Mouse (Mus musculus): ENCODE results near the gene Psmb10. TPM values are rescaled to one million over a fixed set of nuclear protein-coding genes. Genes with fewer than 3 reads are reported as not detected.

Gene Psmb10
- polyA plus RNA-seq, 1 experiment from 2014 or later: 57.1 TPM

- 79% methylated on average over 6 of the region's 6 CpGs for WGBS (ENCODE audit: insufficient replicate concordance)
- Histone ChIP-seq H3K27me3 (ENCODE audit: insufficient read depth, low read length) (no peaks in the 10 kb centered on the region), H3K27ac (ENCODE audit: low read depth) (no peak overlapping the region), H3K36me3 (replicated peaks; ENCODE audit: insufficient read depth, low read length) (peaks cover 50% of the 10 kb centered on the region), H3K4me2 (ENCODE audit: low read depth, low read length) (no peak overlapping the region), H3K4me3 (ENCODE audit: low read depth, low read length) (no peak overlapping the region), H3K4me1 (ENCODE audit: insufficient read depth) (no peaks in the 10 kb centered on the region), H3K9me3 (ENCODE audit: low read length) (no peaks in the 10 kb centered on the region), H3K9ac (replicated peaks) (no peak overlapping the region)
- TF ChIP-seq CTCF (IDR thresholded peaks at IDR 0.05; ENCODE audit: low read depth): peak; percentile 67
- TF ChIP-seq EP300 (IDR thresholded peaks at IDR 0.05; ENCODE audit: low read depth): no peak
- ATAC-seq: no peak
- DNase-seq: peak; percentile 32
These were observed 45.8 kb downstream of the Psmb10 start for GRCm38 (mm10) chr8:105892432-105892831.

GRCm38 (mm10) chr8:105890870-105891269 lies 47.4 kb downstream of the Psmb10 start:
- Histone ChIP-seq H3K9me3 (ENCODE audit: low read length) (no peaks in the 10 kb centered on the region), H3K36me3 (replicated peaks; ENCODE audit: insufficient read depth, low read length) (peaks cover 66% of the 10 kb centered on the region), H3K4me1 (ENCODE audit: insufficient read depth) (no peaks in the 10 kb centered on the region), H3K4me3 (ENCODE audit: low read depth, low read length) (no peak overlapping the region), H3K9ac (replicated peaks) (no peak overlapping the region), H3K27ac (ENCODE audit: low read depth) (no peak overlapping the region), H3K4me2 (ENCODE audit: low read depth, low read length) (no peak overlapping the region), H3K27me3 (ENCODE audit: insufficient read depth, low read length) (no peaks in the 10 kb centered on the region)
- TF ChIP-seq CTCF (IDR thresholded peaks at IDR 0.05; ENCODE audit: low read depth) (no peak), EP300 (IDR thresholded peaks at IDR 0.05; ENCODE audit: low read depth) (no peak)
- 87% methylated on average over 6 of the region's 6 CpGs for WGBS (ENCODE audit: insufficient replicate concordance)
- ATAC-seq (no peak), DNase-seq (no peak)

- no peak for TF ChIP-seq EP300 (IDR thresholded peaks at IDR 0.05; ENCODE audit: low read depth)
- no peak for TF ChIP-seq CTCF (IDR thresholded peaks at IDR 0.05; ENCODE audit: low read depth)
- Histone ChIP-seq H3K9me3 (ENCODE audit: low read length) (no peaks in the 10 kb centered on the region), H3K9ac (replicated peaks) (no peak overlapping the region), H3K36me3 (replicated peaks; ENCODE audit: insufficient read depth, low read length) (peaks cover 75% of the 10 kb centered on the region), H3K27me3 (ENCODE audit: insufficient read depth, low read length) (no peaks in the 10 kb centered on the region), H3K4me3 (ENCODE audit: low read depth, low read length) (no peak overlapping the region), H3K27ac (ENCODE audit: low read depth) (no peak overlapping the region), H3K4me1 (ENCODE audit: insufficient read depth) (no peaks in the 10 kb centered on the region), H3K4me2 (ENCODE audit: low read depth, low read length) (no peak overlapping the region)
- ATAC-seq (no peak), DNase-seq (no peak)
- 93% methylated on average over 12 of the region's 12 CpGs for WGBS (ENCODE audit: insufficient replicate concordance)
These were observed 48.3 kb downstream of the Psmb10 start for GRCm38 (mm10) chr8:105889756-105890465.

Small RNA genes lying within 50 kb of the gene (microRNA-seq; reads per million reads assigned to microRNA genes)
- gene Mir7074: not detected

Other genes with a start within 250 kb of the Psmb10 start
- gene Acd, start 237.3 kb downstream of the Psmb10 start, polyA plus RNA-seq (2015; fragmentation: Nextera tagmentation; extraction: Ambion mirVana): 20.6 and 22.4 TPM in 2 replicates
- gene Pard6a, start 237.3 kb downstream of the Psmb10 start, polyA plus RNA-seq (2015; fragmentation: Nextera tagmentation; extraction: Ambion mirVana): 5.0 and 6.6 TPM in 2 replicates
- gene 4933405L10Rik, start 230.8 kb downstream of the Psmb10 start, polyA plus RNA-seq (2015; fragmentation: Nextera tagmentation; extraction: Ambion mirVana): not detected in 2 replicates
- gene Enkd1, start 230.2 kb downstream of the Psmb10 start, polyA plus RNA-seq (2015; fragmentation: Nextera tagmentation; extraction: Ambion mirVana): 2.9 and 3.3 TPM in 2 replicates
- gene Gfod2, start 179.8 kb downstream of the Psmb10 start, polyA plus RNA-seq (2015; fragmentation: Nextera tagmentation; extraction: Ambion mirVana): 2.4 and 2.9 TPM in 2 replicates
- 18.9 and 20.9 TPM in 2 replicates for gene Ranbp10, start 111.1 kb downstream of the Psmb10 start, polyA plus RNA-seq (2015; fragmentation: Nextera tagmentation; extraction: Ambion mirVana)
- gene Tsnaxip1, start 110.7 kb downstream of the Psmb10 start, polyA plus RNA-seq (2015; fragmentation: Nextera tagmentation; extraction: Ambion mirVana): not detected in 2 replicates
- gene Cenpt, start 85.2 kb downstream of the Psmb10 start, polyA plus RNA-seq (2015; fragmentation: Nextera tagmentation; extraction: Ambion mirVana): 8.9 and 9.0 TPM in 2 replicates
- 19.6 and 21.5 TPM in 2 replicates for gene Thap11, start 83.3 kb downstream of the Psmb10 start, polyA plus RNA-seq (2015; fragmentation: Nextera tagmentation; extraction: Ambion mirVana)
- 67.6 and 71.9 TPM in 2 replicates for gene Nutf2, start 77.9 kb downstream of the Psmb10 start, polyA plus RNA-seq (2015; fragmentation: Nextera tagmentation; extraction: Ambion mirVana)
- 5.8 and 7.2 TPM in 2 replicates for gene Edc4, start 57.6 kb downstream of the Psmb10 start, polyA plus RNA-seq (2015; fragmentation: Nextera tagmentation; extraction: Ambion mirVana)
- gene Nrn1l, start 44.9 kb downstream of the Psmb10 start, polyA plus RNA-seq (2015; fragmentation: Nextera tagmentation; extraction: Ambion mirVana): not detected in 2 replicates
- gene Pskh1, start 38.0 kb downstream of the Psmb10 start, polyA plus RNA-seq (2015; fragmentation: Nextera tagmentation; extraction: Ambion mirVana): 11.5 and 11.8 TPM in 2 replicates
- gene Ctrl, start 4.6 kb downstream of the Psmb10 start, polyA plus RNA-seq (2015; fragmentation: Nextera tagmentation; extraction: Ambion mirVana): 0.16 and 0.31 TPM in 2 replicates
- gene Lcat, start 4.9 kb upstream of the Psmb10 start, polyA plus RNA-seq (2015; fragmentation: Nextera tagmentation; extraction: Ambion mirVana): 322 and 346 TPM in 2 replicates
- gene Slc12a4, start 27.7 kb upstream of the Psmb10 start, polyA plus RNA-seq (2015; fragmentation: Nextera tagmentation; extraction: Ambion mirVana): 5.1 and 5.2 TPM in 2 replicates
- gene Dpep3, start 41.0 kb upstream of the Psmb10 start, polyA plus RNA-seq (2015; fragmentation: Nextera tagmentation; extraction: Ambion mirVana): not detected in 2 replicates
- 8.2 and 9.5 TPM in 2 replicates for gene Dus2, start 52.9 kb upstream of the Psmb10 start, polyA plus RNA-seq (2015; fragmentation: Nextera tagmentation; extraction: Ambion mirVana)
- gene Dpep2nb, start 67.5 kb upstream of the Psmb10 start, polyA plus RNA-seq (2015; fragmentation: Nextera tagmentation; extraction: Ambion mirVana): not detected in 2 replicates
- gene Ddx28, start 73.4 kb upstream of the Psmb10 start, polyA plus RNA-seq (2015; fragmentation: Nextera tagmentation; extraction: Ambion mirVana): 13.0 and 14.7 TPM in 2 replicates
- gene Nfatc3, start 120.4 kb upstream of the Psmb10 start, polyA plus RNA-seq (2015; fragmentation: Nextera tagmentation; extraction: Ambion mirVana): 2.3 TPM in 2 replicates
- 24.0 and 26.7 TPM in 2 replicates for gene Esrp2, start 198.5 kb upstream of the Psmb10 start, polyA plus RNA-seq (2015; fragmentation: Nextera tagmentation; extraction: Ambion mirVana)
- 7.2 and 7.7 TPM in 2 replicates for gene Pla2g15, start 212.0 kb upstream of the Psmb10 start, polyA plus RNA-seq (2015; fragmentation: Nextera tagmentation; extraction: Ambion mirVana)
- gene Slc7a6, start 230.4 kb upstream of the Psmb10 start, polyA plus RNA-seq (2015; fragmentation: Nextera tagmentation; extraction: Ambion mirVana): 2.6 and 3.2 TPM in 2 replicates